Mouse (Mus musculus) CH12.LX (cell line): ENCODE measurements around the gene Zdhhc20. TPM values are rescaled to one million over a fixed set of nuclear protein-coding genes. Genes with fewer than 3 reads are reported as not detected.
"Not testable (repeated sequence)": the region's sequence is repeated elsewhere in the genome, so short reads cannot be mapped to it uniquely, and the experiment has no call there.

ENCODE experiments used
- DNase-seq: peaks from one replicate; pipeline ENCODE4 v3.0.0-alpha.2; 2013; ENCODE audit errors: extremely low read depth
- H3K27ac ChIP-seq: 2 replicates; pipeline ENCODE4 v1.5.1; 2012; ENCODE audit warnings: low read depth, mild to moderate bottlenecking, control low read depth, moderate library complexity; ENCODE audit not compliant: insufficient read depth
- H3K27me3 ChIP-seq: replicated peaks from 2 replicates; pipeline ENCODE3; 2012; ENCODE audit warnings: inconsistent platforms
- H3K36me3 ChIP-seq, 2 experiments: replicated peaks in 1 of 2; 2 replicates each; pipeline versions ENCODE3 to v1.6.1; 2012; ENCODE audit warnings: inconsistent platforms in 1 of 2, low read length in 1 of 2, mild to moderate bottlenecking in 1 of 2, mixed read lengths in 1 of 2, moderate library complexity in 1 of 2; ENCODE audit not compliant: control insufficient read depth in 1 of 2, insufficient read depth in 1 of 2
- H3K4me1 ChIP-seq, 2 experiments: 2 replicates each; pipeline ENCODE4 v1.6.1; 2012; ENCODE audit warnings: inconsistent platforms in 1 of 2, moderate library complexity in 1 of 2; ENCODE audit not compliant: insufficient read depth in 2 of 2, control insufficient read depth in 1 of 2
- H3K4me2 ChIP-seq: 2 replicates; pipeline ENCODE4 v1.6.1; 2012; ENCODE audit warnings: low read depth, mild to moderate bottlenecking, control low read depth; ENCODE audit not compliant: poor library complexity, insufficient read depth, severe bottlenecking
- H3K4me3 ChIP-seq, 3 experiments: fragments of 150-350 bp in 1 of 3; sonication (generic) in 1 of 3; replicated peaks in 1 of 3; 2 replicates each; pipeline versions ENCODE3 to v1.5.1; 2011 to 2012; ENCODE audit warnings: low read depth in 2 of 3, low read length in 2 of 3, mild to moderate bottlenecking in 2 of 3, moderate library complexity in 2 of 3, control low read depth in 1 of 3, improper control_type of control experiment in 1 of 3, inconsistent platforms in 1 of 3, mixed read lengths in 1 of 3; ENCODE audit not compliant: poor library complexity in 1 of 3
- H3K79me2 ChIP-seq: replicated peaks from 2 replicates; pipeline ENCODE4 v1.6.1; 2012; ENCODE audit warnings: mild to moderate bottlenecking, moderate library complexity; ENCODE audit not compliant: control insufficient read depth, poor library complexity, insufficient read depth, severe bottlenecking; ENCODE audit errors: extremely low read depth
- H3K9ac ChIP-seq: 2 replicates; pipeline ENCODE4 v1.6.1; 2012; ENCODE audit warnings: low read depth, mild to moderate bottlenecking, control low read depth, moderate library complexity; ENCODE audit not compliant: insufficient read depth
- H3K9me3 ChIP-seq: replicated peaks from 2 replicates; pipeline ENCODE3; 2012; ENCODE audit warnings: low read length, inconsistent platforms, mixed read lengths
- CHD2 ChIP-seq: IDR thresholded peaks from 2 replicates; pipeline ENCODE4 v1.6.1; 2011; ENCODE audit warnings: low read length, improper control_type of control experiment
- PAX5 ChIP-seq: IDR thresholded peaks from 2 replicates; pipeline ENCODE4 v1.6.1; 2012; ENCODE audit warnings: low read length, inconsistent platforms, mixed read lengths
- ZNF384 ChIP-seq: IDR thresholded peaks from 2 replicates; pipeline ENCODE4 v1.6.1; 2012; ENCODE audit warnings: low read depth, low read length, improper control_type of control experiment, inconsistent platforms
- dilution Hi-C: fragments of 300-500 bp; cut with MboI; formaldehyde crosslinking; loops from 2 replicates; pipeline ENCODE4 v1.14.3; 2020; ENCODE audit warnings: low sequenced_read_pairs; ENCODE audit not compliant: extremely low pct_unique_long_range_greater_than_20kb, extremely low pct_ligation_motif_present
- in situ Hi-C: fragments of 300-500 bp; cut with MboI; formaldehyde crosslinking; loops from 3 replicates; pipeline ENCODE4 v1.14.3; 2019; ENCODE audit warnings: low sequenced_read_pairs, low pct_ligation_motif_present, low pct_unique_long_range_greater_than_20kb, mixed read lengths
- polyA plus RNA-seq: library from polyadenylated mRNA; unstranded; fragments of >175 nt; gene quantifications from 2 replicates; pipeline ENCODE4 v1.2.1, GENCODE M21; 2012; ENCODE audit warnings: low read depth; ENCODE audit not compliant: insufficient read length
- total RNA-seq, 2 experiments: library from RNA; depleted of rRNA; stranded (reverse); fragments of 300-350 nt in 1 of 2; fragments of >200 nt in 1 of 2; gene quantifications; 2 replicates each; pipeline ENCODE4 v1.2.3; 2012 to 2014

Gene Zdhhc20
- total and polyA plus RNA-seq, 3 experiments = 10.4 to 41.3 (median 27.4) TPM

DNA sequence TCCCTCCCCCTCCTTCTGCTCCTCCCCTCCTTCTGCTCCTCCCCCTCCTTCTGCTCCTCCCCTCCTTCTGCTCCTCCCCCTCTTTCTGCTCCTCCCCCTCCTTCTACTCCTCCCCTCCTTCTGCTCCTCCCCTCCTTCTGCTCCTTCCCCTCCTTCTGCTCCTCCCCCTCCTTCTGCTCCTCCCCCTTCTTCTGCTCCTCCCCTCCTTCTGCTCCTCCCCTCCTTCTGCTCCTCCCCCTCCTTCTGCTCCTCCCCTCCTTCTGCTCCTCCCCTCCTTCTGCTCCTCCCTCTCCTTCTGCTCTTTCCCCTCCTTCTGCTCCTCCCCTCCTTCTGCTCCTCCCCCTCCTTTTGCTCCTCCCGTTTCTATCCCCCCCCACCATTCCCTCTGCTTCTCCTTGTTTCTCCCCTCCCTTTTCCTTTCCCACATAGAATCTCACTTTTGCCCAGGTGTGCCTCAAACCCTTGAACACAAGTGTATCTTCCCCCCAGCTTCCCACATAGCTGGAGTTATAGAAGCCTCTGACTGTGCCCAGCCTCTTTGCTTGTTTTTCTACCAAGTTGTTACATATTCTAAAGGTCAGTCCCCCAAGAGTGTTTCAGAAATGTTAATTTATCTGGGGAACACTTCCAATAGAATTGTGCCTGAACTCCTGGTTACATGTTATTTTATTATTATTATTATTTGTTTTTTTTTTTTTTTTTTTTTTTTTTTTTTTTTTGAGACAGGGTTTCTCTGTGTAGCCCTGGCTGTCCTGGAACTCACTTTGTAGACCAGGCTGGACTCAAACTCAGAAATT lies 22.3 kb upstream of the Zdhhc20 start:
- H3K9me3 ChIP-seq, H3K79me2 ChIP-seq, H3K27ac ChIP-seq: not testable (repeated sequence)
- TF ChIP-seq ZNF384 = peak; percentile 43; the same call in 1 of the 2 replicates
- TF ChIP-seq, all 38 proteins: peak for 1; not testable (repeated sequence) for 37
- peaks cover 5 to 20% of the 10 kb centered on the region in 2 experiments for H3K4me1 ChIP-seq
- peaks cover 6 to 23% of the 10 kb centered on the region in 2 experiments for H3K36me3 ChIP-seq
- dilution Hi-C loops, H3K4me2 ChIP-seq, H3K27me3 ChIP-seq, H3K4me3 ChIP-seq, H3K9ac ChIP-seq: not testable (repeated sequence)
- DNase-seq = peak; percentile 39
- in situ Hi-C loops = loop anchor here (25.0 kb wide), 1 partner anchor 525 kb away; the partner anchor contains the start of gene Cryl1

DNA sequence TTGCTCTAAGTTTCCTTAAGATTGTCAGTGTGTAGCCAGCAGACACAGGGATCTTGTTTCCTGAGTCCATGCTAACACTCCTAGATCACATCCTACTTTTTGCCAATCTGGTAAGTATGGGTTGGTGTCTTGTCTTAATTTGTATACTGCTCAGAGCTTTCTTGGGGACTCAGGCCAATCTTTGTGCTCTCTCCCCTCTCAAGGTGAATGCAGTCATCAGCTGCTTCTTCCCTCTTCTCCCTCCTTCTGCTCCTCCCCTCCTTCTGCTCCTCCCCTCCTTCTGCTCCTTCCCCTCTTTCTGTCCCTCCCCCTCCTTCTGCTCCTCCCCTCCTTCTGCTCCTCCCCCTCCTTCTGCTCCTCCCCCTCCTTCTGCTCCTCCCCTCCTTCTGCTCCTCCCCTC lies 21.7 kb upstream of the Zdhhc20 start:
- H3K27me3 ChIP-seq, dilution Hi-C loops: not testable (repeated sequence)
- in situ Hi-C loops = loop anchor here (25.0 kb wide), 1 partner anchor 524 kb away; the partner anchor contains the start of gene Cryl1

DNA sequence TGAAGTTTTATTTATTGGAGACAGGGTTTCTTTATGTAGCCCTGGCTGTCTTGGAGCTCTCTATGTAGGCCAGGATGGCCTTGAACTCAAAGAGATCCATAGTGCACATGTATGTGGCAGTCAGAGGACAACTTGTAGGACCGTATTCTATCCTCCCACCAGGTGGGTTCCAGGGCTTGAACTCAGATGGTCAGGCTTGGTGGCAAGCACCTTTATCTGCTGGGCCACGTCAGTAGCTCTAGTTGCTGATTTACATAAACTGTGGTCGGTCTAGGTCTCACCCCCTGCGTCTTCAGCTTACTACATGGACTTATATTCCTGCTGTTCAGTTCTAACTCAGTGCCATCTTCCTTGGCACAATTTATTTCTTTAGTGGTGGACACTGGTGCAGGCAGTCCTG lies 21.2 kb upstream of the Zdhhc20 start:
- DNase-seq = peak; percentile 38
- Histone ChIP-seq H3K9ac (no peak overlapping the region), H3K27ac (no peak overlapping the region), H3K4me1 (peaks cover 5 to 20% of the 10 kb centered on the region in 2 experiments), H3K36me3 (peaks cover 0 to 12% of the 10 kb centered on the region in 2 experiments), H3K9me3 (no peaks in the 10 kb centered on the region), H3K4me2 (peak overlapping the region; percentile 1; the same call in 1 of the 2 replicates), H3K27me3 (no peaks in the 10 kb centered on the region), H3K4me3 (no peak overlapping the region), H3K79me2 (no peaks in the 10 kb centered on the region)
- dilution Hi-C loops = no loop called here
- in situ Hi-C loops = loop anchor here (25.0 kb wide), 1 partner anchor 524 kb away; the partner anchor contains the start of gene Cryl1
- TF ChIP-seq CHD2 (no peak), PAX5 (no peak)
- TF ChIP-seq, all 38 proteins: peak for 0

More for the DNA sequence above, 21.7 kb upstream of the Zdhhc20 start:
- not testable (repeated sequence) for H3K9me3 ChIP-seq, H3K4me3 ChIP-seq, H3K9ac ChIP-seq, H3K79me2 ChIP-seq, DNase-seq, H3K4me2 ChIP-seq, H3K27ac ChIP-seq
- H3K36me3 ChIP-seq = peaks cover under 1 to 16% of the 10 kb centered on the region in 2 experiments
- peaks cover 5 to 20% of the 10 kb centered on the region in 2 experiments for H3K4me1 ChIP-seq
